Mouse (Mus musculus) liver, adult 2 months (tissue): Measurements from ENCODE around the gene Commd1.

Experiments used
- CTCF ChIP-seq: fragments of 200-500 bp; IDR thresholded peaks from 2 replicates; pipeline ENCODE4 v1.5.1; 2011; ENCODE audit warnings: low read depth, low read length, control low read depth
- POLR2A ChIP-seq: fragments of 200-500 bp; IDR thresholded peaks from 2 replicates; pipeline ENCODE4 v1.6.1; 2011; ENCODE audit warnings: low read length, control low read depth; ENCODE audit not compliant: insufficient read depth; ENCODE audit errors: extremely low read depth

- no peak for TF ChIP-seq CTCF
- no peak for TF ChIP-seq POLR2A
Measured at GRCm38 (mm10) chr11:22861315-22861714, 120.9 kb downstream of the Commd1 start.
